13 mouse cellular contexts compared by ENCODE assay signal in the genomic region with DNA sequence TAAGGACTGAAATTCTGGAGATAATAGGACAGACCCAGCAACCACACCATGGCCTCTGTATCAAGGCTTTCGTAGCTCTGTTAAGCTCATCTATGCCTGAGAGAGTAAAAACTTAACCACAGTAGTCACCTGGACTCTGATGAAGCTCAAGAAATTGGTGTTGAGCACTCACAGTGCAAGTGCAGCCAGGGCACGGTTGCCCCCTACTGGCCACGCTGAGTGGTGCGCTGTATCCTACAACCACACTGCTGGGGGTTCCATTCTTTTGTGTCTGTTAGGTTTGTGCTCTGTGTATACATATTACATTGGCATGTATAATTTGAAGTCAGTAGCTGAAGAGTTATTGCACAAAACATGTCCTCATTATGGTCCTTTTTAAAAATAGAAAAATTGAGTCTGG. TPM values are rescaled to one million over a fixed set of nuclear protein-coding genes. Genes with fewer than 3 reads are reported as not detected.
DNase-seq lines count a peak whose midpoint lies in the region; ATAC-seq and TF ChIP-seq lines count a peak whose summit lies in the region.
"Had no signal": no experiment of that assay in that cellular context is flagged by ENCODE, and none has a peak within 500 bp of the region (broad histone marks: within the 10 kb centered on the region; RNA-seq: fewer than 3 reads in every experiment).

No protein-coding gene starts in this region.

- H3K9ac ChIP-seq in ES-E14 (ENCODE audit: insufficient read depth, low read depth, low read length, poor library complexity, severe bottlenecking) = no peak overlapping the region
- H3K9ac ChIP-seq in kidney, postnatal 0 days (ENCODE audit: low read depth, low read length) = no peak overlapping the region
- H3K9ac ChIP-seq: hindbrain, embryonic 15.5 days had no signal

- intact Hi-C loops in left cerebral cortex, adult 2 months (cut with DNase I) = no loop called here

- ATAC-seq in kidney, postnatal 0 days (replicated peaks; ENCODE audit: low FRiP score, low read depth) = no peak

- DNase-seq in cerebellum, postnatal 14 days = peak; percentile 25 to 30
- DNase-seq in cerebellum, adult 9-10 months = no peak
- DNase-seq in left cerebral cortex, adult 2 months (ENCODE audit: extremely low spot score in 1 of 2, low spot score in 2 of 2) = peak in 1 of 2 experiments; percentile 34
- DNase-seq in left cerebral cortex, adult 11 months (ENCODE audit: low spot score) = no peak
- DNase-seq in ES-E14 (ENCODE audit: low read depth, low spot score) = peak; percentile 12
- no peak for DNase-seq in kidney, postnatal 0 days (ENCODE audit: low spot score)
- DNase-seq in natural killer cell, adult 2 months (ENCODE audit: low spot score in 2 of 2) = no peak
- no peak for DNase-seq in gastrocnemius, postnatal 25 days
- DNase-seq: cerebellum, adult 18-20 months had no signal

- H3K4me1 ChIP-seq in ES-E14 (ENCODE audit: control insufficient read depth in 2 of 2, insufficient read depth in 2 of 2, low read length in 2 of 2, poor library complexity in 1 of 2) = no peaks in the 10 kb centered on the region
- H3K4me1 ChIP-seq in kidney, postnatal 0 days (replicated peaks; ENCODE audit: insufficient read depth, low read length) = no peaks in the 10 kb centered on the region
- H3K4me1 ChIP-seq: hindbrain, embryonic 15.5 days had no signal

- WGBS in kidney, postnatal 0 days = 49% methylated on average over 4 of the region's 4 CpGs

- no peaks in the 10 kb centered on the region for H3K36me3 ChIP-seq in ES-E14 (ENCODE audit: control insufficient read depth, insufficient read depth, low read length, poor library complexity, severe bottlenecking)
- H3K36me3 ChIP-seq in kidney, postnatal 0 days (ENCODE audit: insufficient read depth, low read length) = no peaks in the 10 kb centered on the region
- H3K36me3 ChIP-seq: hindbrain, embryonic 15.5 days had no signal

- no peaks in the 10 kb centered on the region for H3K9me3 ChIP-seq in ES-E14 (ENCODE audit: control insufficient read depth, insufficient read depth, low read depth, low read length)
- H3K9me3 ChIP-seq in kidney, postnatal 0 days (replicated peaks; ENCODE audit: low read length) = no peaks in the 10 kb centered on the region
- H3K9me3 ChIP-seq: hindbrain, embryonic 15.5 days had no signal

- no peak overlapping the region for H3K4me2 ChIP-seq in kidney, postnatal 0 days (ENCODE audit: low read length)
- H3K4me2 ChIP-seq: hindbrain, embryonic 15.5 days had no signal

- TF ChIP-seq CTCF in left cerebral cortex, adult 2 months (IDR thresholded peaks at IDR 0.05) = peak; percentile 75
- TF ChIP-seq CTCF in kidney, postnatal 0 days (IDR thresholded peaks at IDR 0.05; ENCODE audit: low read depth) = peak; percentile 68

- in situ Hi-C loops in ES-E14 (cut with MboI; ENCODE audit: low sequenced_read_pairs in 2 of 2, unreplicated experiment in 2 of 2) = no loop called here

- H3K4me3 ChIP-seq in left cerebral cortex, adult 2 months = no peak overlapping the region
- H3K4me3 ChIP-seq in ES-E14 (ENCODE audit: insufficient read depth in 1 of 2, low read depth in 1 of 2, low read length in 2 of 2, poor library complexity in 1 of 2, severe bottlenecking in 1 of 2) = no peak overlapping the region
- no peak overlapping the region for H3K4me3 ChIP-seq in kidney, postnatal 0 days (replicated peaks; ENCODE audit: low read depth, low read length)
- H3K4me3 ChIP-seq: hindbrain, embryonic 15.5 days had no signal

- no peak overlapping the region for H3K27ac ChIP-seq in left cerebral cortex, adult 2 months
- H3K27ac ChIP-seq in ES-E14 (ENCODE audit: insufficient read depth, low read depth, low read length, poor library complexity, severe bottlenecking) = no peak overlapping the region
- H3K27ac ChIP-seq in kidney, postnatal 0 days = no peak overlapping the region
- H3K27ac ChIP-seq: hindbrain, embryonic 15.5 days had no signal

- no peaks in the 10 kb centered on the region for H3K27me3 ChIP-seq in kidney, postnatal 0 days (ENCODE audit: insufficient read depth, low read length)
- H3K27me3 ChIP-seq: hindbrain, embryonic 15.5 days had no signal

TF ChIP-seq in ES-E14, 5 proteins besides CTCF, POLR2A, EP300 and RAD21:
- TF ChIP-seq ZNF384 (IDR thresholded peaks at IDR 0.05; ENCODE audit: low read depth, low read length) = no peak
- TF ChIP-seq ZC3H11A (IDR thresholded peaks at IDR 0.05; ENCODE audit: borderline replicate concordance, low read depth, low read length) = peak; percentile 24; the same call in 1 of the 2 replicates
TF ChIP-seq in ES-E14: peak in this region for 1.

RNA-seq across cellular contexts. Expression of gene Mup5, which starts 23.1 kb away (rescaled TPM):
- total RNA-seq in left cerebral cortex, adult 2 months (2021) = under 1 TPM; 0.63 to 0.77 TPM
- not detected in 2 replicates for total RNA-seq in ES-E14 (2012; rRNA removed)
- not detected in 2 replicates for polyA plus RNA-seq in kidney, postnatal 0 days (2015; fragmentation: Nextera tagmentation; extraction: Ambion mirVana)
- not detected for total RNA-seq in gastrocnemius, postnatal 25 days (2021)
- polyA plus RNA-seq: hindbrain, embryonic 15.5 days; liver, embryonic 16.5 days; neural tube, embryonic 14.5 days; stomach, embryonic 16.5 days had no signal

Comparison
In these comparisons a context has a peak if more than half of its experiments do, and no peak if none do; other contexts are left out.
1. DNase-seq: peak in cerebellum, postnatal 14 days (2 of 2) and ES-E14 (single experiment); none in cerebellum, adult 9-10 months (single experiment), left cerebral cortex, adult 11 months (single experiment), kidney, postnatal 0 days (single experiment), natural killer cell, adult 2 months (0 of 2) and gastrocnemius, postnatal 25 days (single experiment).